Mouse (Mus musculus): Measurements from ENCODE around the gene Rnf44. TPM values are rescaled to one million over a fixed set of nuclear protein-coding genes. Genes with fewer than 3 reads are reported as not detected.
A peak's percentile ranks its signal among the peaks of the same experiment; 100 is the strongest.

Rnf44 gene
- polyA plus RNA-seq, 1 experiment = 43.7 TPM

DNA sequence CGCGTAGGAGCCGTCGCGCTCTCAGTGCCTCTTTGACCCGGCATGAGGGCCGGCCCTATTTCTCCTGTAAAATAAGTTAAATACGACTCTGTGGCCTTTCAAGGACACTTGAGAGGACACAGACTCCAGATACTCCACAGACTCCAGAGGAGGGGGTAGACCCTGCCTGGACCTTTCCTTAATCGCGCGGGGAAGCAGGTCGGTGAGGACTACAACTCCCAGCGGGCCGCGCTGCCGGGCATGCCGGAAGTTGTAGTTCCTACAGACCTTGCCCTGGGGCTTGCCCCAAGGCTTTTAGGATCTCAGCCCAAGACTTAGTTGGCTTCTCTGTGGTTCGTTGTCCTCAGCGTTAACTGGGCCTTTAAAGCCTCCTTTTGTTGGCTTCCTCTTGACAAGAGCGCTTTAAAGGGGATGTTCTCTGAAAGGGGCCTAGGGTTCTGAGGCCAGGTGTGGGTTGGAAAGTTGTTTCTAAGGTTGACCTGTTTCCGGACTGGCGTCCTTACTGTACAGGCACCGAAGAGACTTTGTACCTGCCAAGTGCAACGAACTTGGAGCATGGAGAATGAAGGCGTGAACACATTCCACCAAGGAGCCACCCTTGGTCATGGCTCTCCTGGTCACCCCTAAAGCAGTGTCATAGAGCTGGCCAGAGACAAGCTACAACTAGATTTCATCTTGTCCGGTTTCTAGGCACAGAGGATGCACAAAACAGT is 797 bp upstream of the Rnf44 start:
- Histone ChIP-seq H3K36me3 (ENCODE audit: control insufficient read depth, insufficient read depth) (no peaks in the 10 kb centered on the region), H3K4me3 (peak overlapping the region; percentile 88)

DNA sequence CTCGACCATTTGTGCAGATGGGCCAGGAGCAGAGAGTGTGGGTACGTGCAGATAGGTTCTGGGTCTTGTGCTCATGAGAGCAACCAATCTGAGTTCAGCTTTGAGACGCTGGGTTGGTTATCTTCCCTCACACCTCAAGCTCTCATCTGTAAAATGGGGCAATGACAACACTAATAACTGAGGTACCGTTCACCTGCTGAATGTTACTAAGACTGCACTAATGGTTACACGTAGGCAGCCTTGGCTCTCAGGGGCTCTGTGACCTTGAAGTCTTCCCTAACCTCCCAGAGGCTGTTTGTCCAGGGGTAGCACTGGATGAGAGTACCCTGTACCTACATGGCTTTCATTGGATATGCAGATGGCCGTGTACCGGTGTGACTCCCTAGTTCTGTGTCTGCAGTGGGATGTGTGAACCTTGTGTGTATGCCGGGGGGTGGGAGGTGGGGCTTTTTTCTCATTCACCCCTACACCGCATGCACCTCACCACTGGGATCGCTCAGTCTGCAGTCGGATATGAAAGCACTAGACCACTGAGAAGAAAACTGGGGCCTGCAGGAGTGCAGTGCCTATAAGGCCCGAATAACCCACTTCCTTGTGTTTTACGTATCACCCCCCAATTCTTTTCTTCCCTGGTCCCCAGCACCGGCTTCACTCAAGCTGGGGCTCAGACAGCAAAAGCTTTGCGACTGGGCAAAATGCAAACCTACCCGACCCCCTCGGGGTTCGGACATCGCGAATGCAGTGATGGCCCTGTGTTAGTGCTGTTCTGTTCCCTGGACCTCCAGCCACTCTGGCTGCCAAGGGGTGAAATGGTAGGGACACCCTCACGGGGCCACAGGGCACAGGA is 773 bp downstream of the Rnf44 start:
- peak overlapping the region; percentile 80 for H3ac ChIP-seq (ENCODE audit: control insufficient read depth, insufficient read length)
- H3K79me2 ChIP-seq (ENCODE audit: control insufficient read depth, insufficient read depth) = peaks cover 51% of the 10 kb centered on the region

More for the DNA sequence above, 797 bp upstream of the Rnf44 start:
- H3K79me2 ChIP-seq (ENCODE audit: control insufficient read depth, insufficient read depth) = peaks cover 39% of the 10 kb centered on the region
- H3K4me2 ChIP-seq (ENCODE audit: low read depth) = peak overlapping the region; percentile 99
- H3ac ChIP-seq (ENCODE audit: control insufficient read depth, insufficient read length) = peak overlapping the region; percentile 80
- TF ChIP-seq POLR2A (IDR thresholded peaks at IDR 0.05; ENCODE audit: insufficient read length, low read depth) (peak; percentile 28), MYOG (IDR thresholded peaks at IDR 0.05; ENCODE audit: control insufficient read depth in 1 of 3, insufficient read depth in 1 of 3, insufficient read length in 2 of 3, low read depth in 2 of 3) (no peak)
- H3K27me3 ChIP-seq (ENCODE audit: control insufficient read depth, insufficient read depth, insufficient read length) = peaks cover 4% of the 10 kb centered on the region

DNA sequence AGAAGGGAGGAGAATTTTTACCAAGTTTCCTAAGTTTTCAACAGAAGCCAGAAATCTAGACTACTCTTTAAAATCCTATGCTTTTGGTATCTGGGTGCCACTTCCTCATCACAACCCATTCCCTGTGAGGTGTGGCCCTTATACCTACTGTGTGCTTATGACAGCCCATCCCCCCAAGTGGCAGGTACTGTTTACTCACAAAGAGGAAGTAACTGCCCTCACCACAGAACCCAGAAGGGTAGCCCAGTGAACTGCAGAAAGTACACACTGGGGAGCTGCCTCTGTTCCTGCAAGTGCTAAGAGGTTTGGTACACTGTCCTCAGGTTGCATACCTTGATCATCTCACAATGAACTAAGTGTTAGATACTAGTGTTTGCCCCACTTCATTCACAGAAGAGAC is 2.0 kb downstream of the Rnf44 start:
- peak overlapping the region; percentile 88 for H3K4me3 ChIP-seq
- peaks cover 54% of the 10 kb centered on the region for H3K79me2 ChIP-seq (ENCODE audit: control insufficient read depth, insufficient read depth)
- TF ChIP-seq REST (IDR thresholded peaks at IDR 0.05; ENCODE audit: insufficient read depth, insufficient read length) (no peak), CEBPB (IDR thresholded peaks at IDR 0.05; ENCODE audit: insufficient read depth, poor library complexity, severe bottlenecking) (no peak), TCF3 (IDR thresholded peaks at IDR 0.05; ENCODE audit: insufficient read length, low read depth) (no peak), E2F4 (IDR thresholded peaks at IDR 0.05; ENCODE audit: insufficient read depth) (no peak), POLR2A (IDR thresholded peaks at IDR 0.05; ENCODE audit: insufficient read length, low read depth) (no peak), SRF (IDR thresholded peaks at IDR 0.05; ENCODE audit: control insufficient read depth, insufficient read length, low read depth) (no peak), POLR2AphosphoS2 (IDR thresholded peaks at IDR 0.05; ENCODE audit: insufficient read length, low read depth) (no peak), MYOD1 (IDR thresholded peaks at IDR 0.05; ENCODE audit: control insufficient read depth in 1 of 3, insufficient read length in 2 of 3, low read depth in 2 of 3) (no peak), TCF12 (IDR thresholded peaks at IDR 0.05; ENCODE audit: insufficient read depth, poor library complexity, severe bottlenecking) (no peak), MYOG (IDR thresholded peaks at IDR 0.05; ENCODE audit: control insufficient read depth in 1 of 3, insufficient read depth in 1 of 3, insufficient read length in 2 of 3, low read depth in 2 of 3) (no peak), USF1 (IDR thresholded peaks at IDR 0.05; ENCODE audit: low read depth) (no peak), MAX (IDR thresholded peaks at IDR 0.05; ENCODE audit: low read depth) (no peak)
- no peaks in the 10 kb centered on the region for H3K36me3 ChIP-seq (ENCODE audit: control insufficient read depth, insufficient read depth)
- H3ac ChIP-seq (ENCODE audit: control insufficient read depth, insufficient read length) = no peak overlapping the region
- H3K27me3 ChIP-seq (ENCODE audit: control insufficient read depth, insufficient read depth, insufficient read length) = no peaks in the 10 kb centered on the region
- peak overlapping the region; percentile 99 for H3K4me2 ChIP-seq (ENCODE audit: low read depth)

More for the DNA sequence above, 773 bp downstream of the Rnf44 start:
- no peaks in the 10 kb centered on the region for H3K36me3 ChIP-seq (ENCODE audit: control insufficient read depth, insufficient read depth)
- TF ChIP-seq SRF (IDR thresholded peaks at IDR 0.05; ENCODE audit: control insufficient read depth, insufficient read length, low read depth) (peak; percentile 36), USF1 (IDR thresholded peaks at IDR 0.05; ENCODE audit: low read depth) (no peak)
- peak overlapping the region; percentile 99 for H3K4me2 ChIP-seq (ENCODE audit: low read depth)
- peak overlapping the region; percentile 88 for H3K4me3 ChIP-seq
- H3K27me3 ChIP-seq (ENCODE audit: control insufficient read depth, insufficient read depth, insufficient read length) = no peaks in the 10 kb centered on the region

DNA sequence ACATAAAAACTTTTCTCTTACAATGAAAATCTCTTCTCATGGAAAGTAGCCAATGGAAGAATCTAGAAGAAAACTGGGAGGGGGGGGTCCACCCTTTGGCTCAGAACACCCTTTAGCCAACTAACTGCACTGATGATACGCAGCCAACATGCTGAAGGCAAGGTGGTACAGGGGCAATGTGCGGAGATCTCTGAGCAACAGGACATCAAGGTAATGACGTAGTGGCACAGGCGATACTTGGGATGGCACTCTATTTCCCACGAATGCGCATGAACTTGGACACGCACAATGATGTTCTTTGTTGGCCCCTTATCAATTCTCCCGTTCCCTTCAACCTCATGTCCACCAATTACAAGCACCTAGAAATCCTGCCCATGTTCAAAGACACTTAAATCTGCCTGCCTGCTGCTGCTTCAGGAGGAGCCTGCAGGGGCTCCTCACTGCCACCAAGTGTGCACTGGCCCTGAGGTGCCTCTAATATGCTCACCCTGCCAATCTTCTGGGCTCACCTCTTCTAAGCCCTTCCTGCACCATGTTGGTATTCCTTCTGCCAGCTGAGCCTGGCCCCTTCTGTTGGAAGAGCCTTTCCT is 3.5 kb downstream of the Rnf44 start:
- Histone ChIP-seq H3ac (ENCODE audit: control insufficient read depth, insufficient read length) (no peak overlapping the region), H3K36me3 (ENCODE audit: control insufficient read depth, insufficient read depth) (no peaks in the 10 kb centered on the region), H3K79me2 (ENCODE audit: control insufficient read depth, insufficient read depth) (peaks cover 69% of the 10 kb centered on the region), H3K4me3 (no peak overlapping the region), H3K27me3 (ENCODE audit: control insufficient read depth, insufficient read depth, insufficient read length) (no peaks in the 10 kb centered on the region), H3K4me2 (ENCODE audit: low read depth) (no peak overlapping the region)
- TF ChIP-seq SRF (IDR thresholded peaks at IDR 0.05; ENCODE audit: control insufficient read depth, insufficient read length, low read depth) (no peak), USF1 (IDR thresholded peaks at IDR 0.05; ENCODE audit: low read depth) (no peak), POLR2A (IDR thresholded peaks at IDR 0.05; ENCODE audit: insufficient read length, low read depth) (no peak), REST (IDR thresholded peaks at IDR 0.05; ENCODE audit: insufficient read depth, insufficient read length) (no peak), TCF3 (IDR thresholded peaks at IDR 0.05; ENCODE audit: insufficient read length, low read depth) (no peak), POLR2AphosphoS2 (IDR thresholded peaks at IDR 0.05; ENCODE audit: insufficient read length, low read depth) (no peak), TCF12 (IDR thresholded peaks at IDR 0.05; ENCODE audit: insufficient read depth, poor library complexity, severe bottlenecking) (no peak), MAX (IDR thresholded peaks at IDR 0.05; ENCODE audit: low read depth) (no peak), MYOD1 (IDR thresholded peaks at IDR 0.05; ENCODE audit: control insufficient read depth in 1 of 3, insufficient read length in 2 of 3, low read depth in 2 of 3) (no peak), CEBPB (IDR thresholded peaks at IDR 0.05; ENCODE audit: insufficient read depth, poor library complexity, severe bottlenecking) (no peak), E2F4 (IDR thresholded peaks at IDR 0.05; ENCODE audit: insufficient read depth) (no peak)

Measured in myocyte (in vitro differentiated cells).